Mouse (Mus musculus) C2C12 (cell line): ENCODE results near the gene Lrrc4c. TPM values are rescaled to one million over a fixed set of nuclear protein-coding genes. Genes with fewer than 3 reads are reported as not detected.

ENCODE experiments used
- H3K27me3 ChIP-seq: one replicate; pipeline ENCODE4 v1.6.1; 2011; ENCODE audit not compliant: control insufficient read depth, insufficient read depth, insufficient read length
- H3K36me3 ChIP-seq: one replicate; pipeline ENCODE4 v1.6.1; 2011; ENCODE audit not compliant: control insufficient read depth, insufficient read depth
- H3K4me3 ChIP-seq: one replicate; pipeline ENCODE4 v1.5.1; 2011; ENCODE audit warnings: mild to moderate bottlenecking, control low read depth; ENCODE audit not compliant: poor library complexity, insufficient read depth, severe bottlenecking
- H3K79me2 ChIP-seq: one replicate; pipeline ENCODE4 v1.6.1; 2011; ENCODE audit not compliant: control insufficient read depth, insufficient read depth
- H3K79me3 ChIP-seq: one replicate; pipeline ENCODE4 v1.6.1; 2011; ENCODE audit warnings: low read depth, control low read depth
- H3ac ChIP-seq: one replicate; pipeline ENCODE3; 2011; ENCODE audit warnings: low read depth; ENCODE audit not compliant: control insufficient read depth, insufficient read length
- CEBPB ChIP-seq: IDR thresholded peaks from one replicate; pipeline ENCODE4 v1.6.1; 2011; ENCODE audit warnings: low read depth, mild to moderate bottlenecking, control low read depth, moderate library complexity
- CTCF ChIP-seq: IDR thresholded peaks from one replicate; pipeline ENCODE4 v1.5.1; 2011; ENCODE audit not compliant: control insufficient read depth, insufficient read depth, insufficient read length
- FOSL1 ChIP-seq: IDR thresholded peaks from one replicate; pipeline ENCODE4 v1.8.0; 2011; ENCODE audit warnings: mild to moderate bottlenecking, low read length; ENCODE audit not compliant: poor library complexity, insufficient read depth, severe bottlenecking
- MAX ChIP-seq: IDR thresholded peaks from one replicate; pipeline ENCODE4 v1.6.1; 2011; ENCODE audit warnings: mild to moderate bottlenecking, control low read depth
- MYOD1 ChIP-seq: IDR thresholded peaks from one replicate; pipeline ENCODE4 v1.6.1; 2011; ENCODE audit warnings: low read depth; ENCODE audit not compliant: control insufficient read depth, insufficient read length
- MYOG ChIP-seq: IDR thresholded peaks from one replicate; pipeline ENCODE4 v1.6.1; 2011; ENCODE audit not compliant: control insufficient read depth, insufficient read length; ENCODE audit errors: extremely low read depth
- USF1 ChIP-seq: IDR thresholded peaks from one replicate; pipeline ENCODE4 v1.6.1; 2011; ENCODE audit warnings: low read depth, mild to moderate bottlenecking, control low read depth, moderate library complexity
- polyA plus RNA-seq: library from polyadenylated mRNA; unstranded; fragments of >200 nt; fragmentation: generic; extraction: Trizol; gene quantifications from one replicate; pipeline ENCODE4 v1.2.1, GENCODE M21; 2012; ENCODE audit warnings: missing spikeins

Gene Lrrc4c
- polyA plus RNA-seq, 1 experiment: 1.6 TPM

GRCm38 (mm10) chr2:97318536-97318935 is 1000.6 kb downstream of the Lrrc4c start:
- Histone ChIP-seq H3K79me2 (no peaks in the 10 kb centered on the region), H3K27me3 (no peaks in the 10 kb centered on the region), H3K36me3 (no peaks in the 10 kb centered on the region), H3K79me3 (no peaks in the 10 kb centered on the region), H3ac (no peak overlapping the region), H3K4me3 (no peak overlapping the region)
- TF ChIP-seq MYOD1 (no peak), CTCF (no peak), FOSL1 (no peak), USF1 (no peak), MAX (no peak)

- Histone ChIP-seq H3ac (no peak overlapping the region), H3K36me3 (no peaks in the 10 kb centered on the region), H3K4me3 (no peak overlapping the region), H3K27me3 (no peaks in the 10 kb centered on the region), H3K79me3 (no peaks in the 10 kb centered on the region), H3K79me2 (no peaks in the 10 kb centered on the region)
- no peak for TF ChIP-seq CTCF
- TF ChIP-seq USF1: no peak
- TF ChIP-seq CEBPB: no peak
- TF ChIP-seq FOSL1: no peak
- TF ChIP-seq MYOD1: no peak
- TF ChIP-seq MAX: no peak
- no peak for TF ChIP-seq MYOG
Measured at GRCm38 (mm10) chr2:97332084-97332682, 1014.2 kb downstream of the Lrrc4c start.

- no peaks in the 10 kb centered on the region for H3K79me3 ChIP-seq
- H3K4me3 ChIP-seq: no peak overlapping the region
Measured at GRCm38 (mm10) chr2:97339627-97340026, 1021.7 kb downstream of the Lrrc4c start.

GRCm38 (mm10) chr2:97361235-97361634 is 1043.3 kb downstream of the Lrrc4c start:
- no peak overlapping the region for H3K4me3 ChIP-seq
- H3K36me3 ChIP-seq: no peaks in the 10 kb centered on the region
- H3K27me3 ChIP-seq: no peaks in the 10 kb centered on the region
- TF ChIP-seq USF1 (no peak), CTCF (no peak), MYOD1 (no peak), CEBPB (no peak), MYOG (no peak), FOSL1 (no peak), MAX (no peak)
- H3K79me3 ChIP-seq: no peaks in the 10 kb centered on the region
- no peak overlapping the region for H3ac ChIP-seq
- H3K79me2 ChIP-seq: no peaks in the 10 kb centered on the region

More at GRCm38 (mm10) chr2:97339627-97340026, 1021.7 kb downstream of the Lrrc4c start:
- TF ChIP-seq MYOG: no peak
- TF ChIP-seq FOSL1: no peak
- no peak for TF ChIP-seq CEBPB
- TF ChIP-seq MAX: no peak
- TF ChIP-seq MYOD1: no peak
- TF ChIP-seq USF1: no peak
- no peak for TF ChIP-seq CTCF
- no peaks in the 10 kb centered on the region for H3K79me2 ChIP-seq
- no peak overlapping the region for H3ac ChIP-seq
- no peaks in the 10 kb centered on the region for H3K36me3 ChIP-seq
- no peaks in the 10 kb centered on the region for H3K27me3 ChIP-seq

- Histone ChIP-seq H3K79me3 (no peaks in the 10 kb centered on the region), H3ac (no peak overlapping the region), H3K27me3 (no peaks in the 10 kb centered on the region), H3K36me3 (no peaks in the 10 kb centered on the region), H3K4me3 (no peak overlapping the region), H3K79me2 (no peaks in the 10 kb centered on the region)
- TF ChIP-seq MYOG (no peak), MAX (no peak), CEBPB (no peak), CTCF (no peak), FOSL1 (no peak), USF1 (no peak), MYOD1 (no peak)
Measured at GRCm38 (mm10) chr2:97369978-97370377, 1052.0 kb downstream of the Lrrc4c start.
